ENCODE assay signal across 8 mouse cellular contexts in the genomic region with DNA sequence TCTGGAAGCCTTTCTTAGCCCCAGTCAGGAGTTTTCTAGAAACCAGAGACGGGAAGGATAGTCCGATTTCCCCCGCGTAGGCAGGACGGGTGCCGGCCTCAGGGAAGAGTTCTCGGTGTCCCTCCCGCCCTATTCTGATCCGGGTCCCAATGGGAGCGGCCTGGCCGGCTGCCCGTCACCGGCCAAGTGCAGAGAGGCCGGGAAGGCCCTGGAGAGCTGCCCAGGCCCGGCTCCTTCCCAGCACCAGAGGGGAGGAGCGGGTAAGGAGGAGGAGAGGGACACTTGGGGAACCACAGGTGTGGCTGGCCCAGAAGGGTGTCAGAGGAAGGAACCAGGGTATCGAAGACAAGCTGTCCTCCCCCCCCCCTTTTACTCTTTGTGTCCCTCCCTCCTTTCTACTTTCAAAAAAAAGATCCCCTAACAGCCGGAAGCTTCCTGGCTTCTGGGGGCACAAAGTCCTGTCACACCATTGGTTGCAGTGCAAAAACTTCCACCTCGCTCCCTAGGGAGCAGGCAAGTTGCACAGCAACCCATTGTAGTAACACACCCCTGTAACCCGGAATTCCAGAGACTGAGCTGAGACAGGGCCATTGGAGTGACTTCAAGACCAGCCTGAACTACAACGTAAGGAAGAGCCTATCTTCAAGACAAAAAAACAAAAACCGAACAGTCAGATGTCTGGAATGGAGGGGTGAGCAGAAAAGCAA. TPM values are rescaled to one million over a fixed set of nuclear protein-coding genes. Genes with fewer than 3 reads are reported as not detected.
DNase-seq lines count a peak whose midpoint lies in the region; ATAC-seq and TF ChIP-seq lines count a peak whose summit lies in the region.

No protein-coding gene starts in this region.

- H3K4me1 ChIP-seq in embryonic facial prominence, embryonic 10.5 days: peaks cover 27% of the 10 kb centered on the region
- H3K4me1 ChIP-seq in heart, embryonic 13.5 days: peaks cover 28% of the 10 kb centered on the region
- H3K4me1 ChIP-seq in kidney, embryonic 15.5 days: peaks cover 35% of the 10 kb centered on the region
- peaks cover 3% of the 10 kb centered on the region; the same call in 1 of the 2 replicates for H3K4me1 ChIP-seq in stomach, postnatal 0 days (replicated peaks; ENCODE audit: control insufficient read depth, insufficient read depth)

- H3K27ac ChIP-seq in embryonic facial prominence, embryonic 10.5 days (replicated peaks): no peak overlapping the region
- H3K27ac ChIP-seq in heart, embryonic 13.5 days (replicated peaks): 0 out of 2 replicates have a peak overlapping the region, but pooled peaks have one; percentile 7
- H3K27ac ChIP-seq in kidney, embryonic 15.5 days: no peak overlapping the region
- H3K27ac ChIP-seq in stomach, postnatal 0 days (replicated peaks): no peak overlapping the region

- no peak for TF ChIP-seq EP300 in stomach, postnatal 0 days (optimal IDR thresholded peaks at IDR 0.05)

- no peaks in the 10 kb centered on the region for H3K9me3 ChIP-seq in embryonic facial prominence, embryonic 10.5 days
- no peaks in the 10 kb centered on the region for H3K9me3 ChIP-seq in heart, embryonic 13.5 days
- no peaks in the 10 kb centered on the region for H3K9me3 ChIP-seq in kidney, embryonic 15.5 days (replicated peaks)
- H3K9me3 ChIP-seq in stomach, postnatal 0 days (ENCODE audit: control insufficient read depth, low read length): no peaks in the 10 kb centered on the region

- 14% methylated on average over 22 of the region's 22 CpGs for WGBS in embryonic facial prominence, embryonic 10.5 days
- 10% methylated on average over 22 of the region's 22 CpGs for WGBS in heart, embryonic 13.5 days
- WGBS in kidney, embryonic 15.5 days: 11% methylated on average over 22 of the region's 22 CpGs
- WGBS in stomach, postnatal 0 days: 14% methylated on average over 22 of the region's 22 CpGs

- peak; percentile 58 for DNase-seq in 3T3-L1 (ENCODE audit: low read depth, low spot score)
- DNase-seq in MN1 (ENCODE audit: low spot score): peak; percentile 80
- peak; percentile 33 for DNase-seq in embryonic facial prominence, embryonic 10.5 days (ENCODE audit: low spot score)
- DNase-seq in lung, postnatal 10 days: peak; percentile 90
- DNase-seq in stomach, postnatal 0 days (ENCODE audit: low spot score): peak; percentile 77

- peak overlapping the region; percentile 57 for H3K4me2 ChIP-seq in heart, embryonic 13.5 days
- H3K4me2 ChIP-seq in kidney, embryonic 15.5 days: peak overlapping the region; percentile 50
- H3K4me2 ChIP-seq in stomach, postnatal 0 days (replicated peaks; ENCODE audit: low read depth): peak overlapping the region; percentile 42

- peak overlapping the region; percentile 65 for H3K9ac ChIP-seq in heart, embryonic 13.5 days
- peak overlapping the region; percentile 11; the same call in 1 of the 2 replicates for H3K9ac ChIP-seq in kidney, embryonic 15.5 days
- peak overlapping the region; percentile 47; the same call in 1 of the 2 replicates for H3K9ac ChIP-seq in stomach, postnatal 0 days (ENCODE audit: low read length)

- H3K4me3 ChIP-seq in embryonic facial prominence, embryonic 10.5 days: peak overlapping the region; percentile 32
- peak overlapping the region; percentile 34 for H3K4me3 ChIP-seq in heart, embryonic 13.5 days
- H3K4me3 ChIP-seq in kidney, embryonic 15.5 days (replicated peaks): peak overlapping the region; percentile 13
- no peak overlapping the region; the same call in 1 of the 2 replicates for H3K4me3 ChIP-seq in stomach, postnatal 0 days (ENCODE audit: low read depth, low read length)

- ATAC-seq in heart, embryonic 13.5 days (ENCODE audit: extremely low read depth, insufficient number of reproducible peaks, low FRiP score, low TSS enrichment): no peak; the same call in 1 of the 2 replicates
- no peak for ATAC-seq in kidney, embryonic 15.5 days (replicated peaks; ENCODE audit: low FRiP score)
- ATAC-seq in stomach, postnatal 0 days (ENCODE audit: low FRiP score, low TSS enrichment): peak; percentile 28; the same call in 1 of the 2 replicates
- no peak for ATAC-seq in megakaryocyte-erythroid progenitor cell, adult 5-6 weeks (replicated peaks; ENCODE audit: low FRiP score, low TSS enrichment, poor library complexity, severe bottlenecking)

- H3K36me3 ChIP-seq in embryonic facial prominence, embryonic 10.5 days (replicated peaks): no peaks in the 10 kb centered on the region
- no peaks in the 10 kb centered on the region for H3K36me3 ChIP-seq in heart, embryonic 13.5 days
- no peaks in the 10 kb centered on the region for H3K36me3 ChIP-seq in kidney, embryonic 15.5 days
- no peaks in the 10 kb centered on the region for H3K36me3 ChIP-seq in stomach, postnatal 0 days (ENCODE audit: control insufficient read depth, insufficient read depth, low read length)

- TF ChIP-seq CTCF in stomach, postnatal 0 days (IDR thresholded peaks at IDR 0.05; ENCODE audit: low read depth): no peak

- peaks cover 95% of the 10 kb centered on the region for H3K27me3 ChIP-seq in embryonic facial prominence, embryonic 10.5 days (replicated peaks; ENCODE audit: low read depth, poor library complexity, severe bottlenecking)
- H3K27me3 ChIP-seq in heart, embryonic 13.5 days (replicated peaks): peaks cover 96% of the 10 kb centered on the region
- peaks cover 65% of the 10 kb centered on the region for H3K27me3 ChIP-seq in kidney, embryonic 15.5 days
- H3K27me3 ChIP-seq in stomach, postnatal 0 days (ENCODE audit: control insufficient read depth, insufficient read depth, low read length): no peaks in the 10 kb centered on the region

RNA-seq across cellular contexts. Expression of gene Mybpc2, which starts 0.8 kb away (rescaled TPM):
- 0.04 and 0.08 TPM in 2 replicates for polyA plus RNA-seq in embryonic facial prominence, embryonic 10.5 days (2016; fragmentation: Nextera tagmentation; extraction: Ambion mirVana)
- polyA plus RNA-seq in heart, embryonic 13.5 days (2015; fragmentation: Nextera tagmentation; extraction: Ambion mirVana): 2.2 and 2.4 TPM in 2 replicates
- 0.16 and 0.27 TPM in 2 replicates for polyA plus RNA-seq in kidney, embryonic 15.5 days (2015; fragmentation: Nextera tagmentation; extraction: Ambion mirVana)
- polyA plus RNA-seq in stomach, postnatal 0 days (2015; fragmentation: Nextera tagmentation; extraction: Ambion mirVana): 0.21 and 0.32 TPM in 2 replicates
- 0.48 TPM in 1 of 2 replicates, not detected in the other for total RNA-seq in megakaryocyte-erythroid progenitor cell, adult 5-6 weeks (2014; fragmentation: Nextera tagmentation)
- total RNA-seq in megakaryocyte-erythroid progenitor cell, adult 5-6 weeks (2017): not detected in 2 replicates

RNA-seq across cellular contexts. Expression of gene Spib, which starts 6.6 kb away (rescaled TPM):
- polyA plus RNA-seq in embryonic facial prominence, embryonic 10.5 days (2016; fragmentation: Nextera tagmentation; extraction: Ambion mirVana): not detected in 2 replicates
- 0.05 and 0.13 TPM in 2 replicates for polyA plus RNA-seq in heart, embryonic 13.5 days (2015; fragmentation: Nextera tagmentation; extraction: Ambion mirVana)
- polyA plus RNA-seq in kidney, embryonic 15.5 days (2015; fragmentation: Nextera tagmentation; extraction: Ambion mirVana): 0.16 TPM in 1 of 2 replicates, not detected in the other
- polyA plus RNA-seq in stomach, postnatal 0 days (2015; fragmentation: Nextera tagmentation; extraction: Ambion mirVana): 0.13 and 0.22 TPM in 2 replicates
- total RNA-seq in megakaryocyte-erythroid progenitor cell, adult 5-6 weeks (2014; fragmentation: Nextera tagmentation): 0.67 and 4.7 TPM in 2 replicates
- not detected in 2 replicates for total RNA-seq in megakaryocyte-erythroid progenitor cell, adult 5-6 weeks (2017)

RNA-seq across cellular contexts. Expression of gene Pold1, which starts 23.4 kb away (rescaled TPM):
- 164 and 171 TPM in 2 replicates for polyA plus RNA-seq in embryonic facial prominence, embryonic 10.5 days (2016; fragmentation: Nextera tagmentation; extraction: Ambion mirVana)
- polyA plus RNA-seq in heart, embryonic 13.5 days (2015; fragmentation: Nextera tagmentation; extraction: Ambion mirVana): 56.1 and 58.7 TPM in 2 replicates
- polyA plus RNA-seq in kidney, embryonic 15.5 days (2015; fragmentation: Nextera tagmentation; extraction: Ambion mirVana): 95.4 and 101 TPM in 2 replicates
- polyA plus RNA-seq in stomach, postnatal 0 days (2015; fragmentation: Nextera tagmentation; extraction: Ambion mirVana): 18.7 and 18.9 TPM in 2 replicates
- 194 and 214 TPM in 2 replicates for total RNA-seq in megakaryocyte-erythroid progenitor cell, adult 5-6 weeks (2014; fragmentation: Nextera tagmentation)
- total RNA-seq in megakaryocyte-erythroid progenitor cell, adult 5-6 weeks (2017): 61.0 and 90.8 TPM in 2 replicates

RNA-seq across cellular contexts. Expression of gene Nr1h2, which starts 28.5 kb away (rescaled TPM):
- 75.0 and 77.6 TPM in 2 replicates for polyA plus RNA-seq in embryonic facial prominence, embryonic 10.5 days (2016; fragmentation: Nextera tagmentation; extraction: Ambion mirVana)
- 53.5 and 58.3 TPM in 2 replicates for polyA plus RNA-seq in heart, embryonic 13.5 days (2015; fragmentation: Nextera tagmentation; extraction: Ambion mirVana)
- polyA plus RNA-seq in kidney, embryonic 15.5 days (2015; fragmentation: Nextera tagmentation; extraction: Ambion mirVana): 74.6 and 76.8 TPM in 2 replicates
- 56.5 and 59.7 TPM in 2 replicates for polyA plus RNA-seq in stomach, postnatal 0 days (2015; fragmentation: Nextera tagmentation; extraction: Ambion mirVana)
- total RNA-seq in megakaryocyte-erythroid progenitor cell, adult 5-6 weeks (2014; fragmentation: Nextera tagmentation): 68.7 and 69.2 TPM in 2 replicates
- total RNA-seq in megakaryocyte-erythroid progenitor cell, adult 5-6 weeks (2017): 28.8 and 59.9 TPM in 2 replicates

RNA-seq across cellular contexts. Expression of gene Fam71e1, which starts 28.9 kb away (rescaled TPM):
- 13.5 and 14.4 TPM in 2 replicates for polyA plus RNA-seq in embryonic facial prominence, embryonic 10.5 days (2016; fragmentation: Nextera tagmentation; extraction: Ambion mirVana)
- 8.5 and 9.1 TPM in 2 replicates for polyA plus RNA-seq in heart, embryonic 13.5 days (2015; fragmentation: Nextera tagmentation; extraction: Ambion mirVana)
- polyA plus RNA-seq in kidney, embryonic 15.5 days (2015; fragmentation: Nextera tagmentation; extraction: Ambion mirVana): 14.3 and 16.5 TPM in 2 replicates
- 5.9 and 8.3 TPM in 2 replicates for polyA plus RNA-seq in stomach, postnatal 0 days (2015; fragmentation: Nextera tagmentation; extraction: Ambion mirVana)
- total RNA-seq in megakaryocyte-erythroid progenitor cell, adult 5-6 weeks (2014; fragmentation: Nextera tagmentation): not detected in 2 replicates
- 0.75 TPM in 1 of 2 replicates, not detected in the other for total RNA-seq in megakaryocyte-erythroid progenitor cell, adult 5-6 weeks (2017)

Comparison
In these comparisons a context has a peak if more than half of its experiments do, and no peak if none do; other contexts are left out.
1. DNase-seq: peak in every context shown above with its lines; median percentile 90 in lung, postnatal 10 days; 80 in MN1; 77 in stomach, postnatal 0 days; 58 in 3T3-L1; 33 in embryonic facial prominence, embryonic 10.5 days.
2. H3K9ac ChIP-seq: peak in every context shown above with its lines; median percentile 65 in heart, embryonic 13.5 days; 47 in stomach, postnatal 0 days; 11 in kidney, embryonic 15.5 days.